Mouse (Mus musculus) G1E (cell line): ENCODE measurements around the gene Arid3a. TPM values are rescaled to one million over a fixed set of nuclear protein-coding genes. Genes with fewer than 3 reads are reported as not detected.

ENCODE experiments used
- ATAC-seq: 2 replicates; pipeline ENCODE4 v1.8.0; 2016; ENCODE audit warnings: mild to moderate bottlenecking; ENCODE audit not compliant: insufficient number of reproducible peaks, poor library complexity, low FRiP score, severe bottlenecking; ENCODE audit errors: extremely low read depth
- DNase-seq: peaks from one replicate; pipeline ENCODE4 v3.0.0; 2012; ENCODE audit warnings: low spot score
- H3K27me3 ChIP-seq: 2 replicates; pipeline ENCODE4 v1.6.1; 2012; ENCODE audit warnings: mild to moderate bottlenecking, low read length, inconsistent platforms; ENCODE audit not compliant: insufficient read depth
- H3K36me3 ChIP-seq: replicated peaks from 2 replicates; pipeline ENCODE3; 2012; ENCODE audit warnings: mild to moderate bottlenecking, inconsistent platforms
- H3K4me1 ChIP-seq: 2 replicates; pipeline ENCODE4 v1.6.1; 2012; ENCODE audit warnings: low read depth, low read length, inconsistent platforms, mixed read lengths; ENCODE audit not compliant: insufficient read depth
- H3K4me3 ChIP-seq: 2 replicates; pipeline ENCODE4 v1.5.1; 2012; ENCODE audit warnings: low read depth, mild to moderate bottlenecking, inconsistent platforms, low read length, moderate library complexity, mixed read lengths
- H3K9me3 ChIP-seq: replicated peaks from 2 replicates; pipeline ENCODE4 v1.6.1; 2012; ENCODE audit warnings: inconsistent platforms
- CTCF ChIP-seq: IDR thresholded peaks from 2 replicates; pipeline ENCODE4 v1.5.1; 2012; ENCODE audit warnings: low read depth, low read length, inconsistent platforms, mixed read lengths
- GATA1 ChIP-seq: IDR thresholded peaks from 2 replicates; pipeline ENCODE4 v1.6.1; 2012; ENCODE audit warnings: borderline replicate concordance, low read length, inconsistent platforms, mixed read lengths
- GATA2 ChIP-seq: IDR thresholded peaks from 2 replicates; pipeline ENCODE4 v1.6.1; 2012; ENCODE audit warnings: low read depth, low read length, inconsistent platforms, borderline replicate concordance
- POLR2AphosphoS5 ChIP-seq: IDR thresholded peaks from 2 replicates; pipeline ENCODE4 v1.6.1; 2012; ENCODE audit warnings: low read depth, low read length, inconsistent platforms; ENCODE audit not compliant: insufficient replicate concordance
- TAL1 ChIP-seq: conservative IDR thresholded peaks from 2 replicates; pipeline ENCODE4 v1.6.1; 2012; ENCODE audit warnings: low read depth, low read length, inconsistent platforms, mixed read lengths
- polyA plus RNA-seq: library from polyadenylated mRNA; stranded (reverse); fragments of >175 nt; gene quantifications from 2 replicates; pipeline ENCODE4 v1.2.3, GENCODE M21; 2012
- total RNA-seq, 2 experiments: library from RNA; stranded (forward) in 1 of 2; stranded (reverse) in 1 of 2; fragments of 200-1000 nt in 1 of 2; fragments of >200 nt in 1 of 2; fragmentation: Nextera tagmentation in 1 of 2; gene quantifications; 2 replicates each; pipeline ENCODE4 v1.2.3; 2014 to 2017

The Arid3a gene
- total and polyA plus RNA-seq, 3 experiments, result 32.8 to 164 (median 35.4) TPM

DNA sequence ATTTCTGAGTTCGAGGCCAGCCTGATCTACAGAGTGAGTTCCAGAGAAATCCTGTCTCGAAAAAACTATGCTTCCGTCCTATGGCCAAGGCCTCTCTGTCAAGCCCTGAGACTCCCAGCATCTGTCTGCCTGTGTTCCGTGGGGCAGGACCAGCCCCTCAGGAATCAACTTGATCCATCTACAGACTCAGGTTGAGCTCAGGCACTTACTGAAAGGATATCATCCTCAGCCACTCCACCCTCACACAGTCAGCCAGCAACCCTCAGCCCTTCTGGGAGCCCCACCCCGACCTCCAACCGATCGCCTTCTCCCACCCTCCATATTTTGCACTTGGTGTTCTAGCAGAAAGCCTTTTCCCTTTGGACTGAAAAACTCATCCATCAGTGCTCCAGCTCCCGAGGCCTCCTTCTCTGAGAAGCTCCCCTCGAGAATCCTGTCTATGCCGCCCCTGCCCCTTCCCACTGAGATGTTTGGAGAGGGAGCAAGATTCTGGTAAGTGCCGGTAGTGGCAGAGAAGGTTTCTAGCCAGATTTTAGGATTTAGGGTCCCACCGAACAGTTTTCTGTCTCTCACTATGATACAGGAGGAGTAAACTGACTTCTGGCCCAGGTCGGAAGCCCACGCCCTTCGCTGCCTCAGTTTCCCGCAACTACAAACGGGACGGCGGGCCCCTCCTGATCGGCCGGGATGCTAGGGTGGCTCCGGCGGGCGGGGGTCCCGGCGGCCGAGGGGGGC, 61.1 kb downstream of the Arid3a start:
- Histone ChIP-seq H3K9me3 (peaks cover 12% of the 10 kb centered on the region), H3K4me1 (peaks cover 67% of the 10 kb centered on the region), H3K36me3 (peaks cover 18% of the 10 kb centered on the region), H3K27me3 (peaks cover 11% of the 10 kb centered on the region; the same call in 1 of the 2 replicates), H3K4me3 (peak overlapping the region; percentile 73)
- ATAC-seq, result no peak
- no peak for TF ChIP-seq POLR2AphosphoS5
- TF ChIP-seq GATA2, result no peak
- TF ChIP-seq CTCF, result no peak
- no peak for TF ChIP-seq TAL1
- TF ChIP-seq GATA1, result no peak
- DNase-seq, result no peak

DNA sequence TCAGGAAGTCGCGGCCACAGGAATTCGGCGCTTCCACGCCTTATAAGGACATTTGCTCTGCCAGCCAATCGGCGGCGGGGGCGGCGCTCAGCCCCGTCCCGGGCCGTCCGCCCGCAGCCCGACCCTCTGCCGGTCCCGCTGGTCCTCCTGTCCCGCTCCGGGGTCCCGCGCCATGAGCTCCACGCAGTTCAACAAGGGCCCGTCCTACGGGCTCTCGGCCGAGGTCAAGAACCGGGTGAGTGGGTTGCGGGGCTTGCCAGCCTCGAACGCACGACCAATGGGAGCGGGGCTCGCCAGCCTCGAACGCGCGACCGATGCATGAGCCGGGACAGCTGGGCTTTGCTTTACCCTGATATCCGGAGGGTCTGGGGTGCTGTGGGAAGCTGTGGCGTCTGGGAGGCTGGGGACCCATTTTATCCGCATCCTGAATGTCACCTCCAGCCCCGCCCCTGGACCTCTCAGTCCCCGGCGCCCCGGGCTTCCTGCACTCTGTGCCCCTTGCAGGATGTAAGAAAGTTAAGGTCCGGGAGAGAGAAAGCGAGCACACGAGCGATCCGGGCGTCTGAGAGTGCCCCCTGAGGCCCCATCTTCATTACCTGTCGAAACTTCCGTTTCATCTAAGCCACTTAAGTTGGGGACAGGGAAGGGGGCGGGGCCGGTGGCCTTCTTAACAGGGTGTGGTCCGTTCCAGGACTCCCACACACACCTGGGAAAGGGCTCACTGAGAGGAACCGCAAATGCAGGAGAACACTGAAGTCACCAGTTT, 61.8 kb downstream of the Arid3a start, which contains the start of gene Cnn2:
Gene Cnn2 (plus strand): TSS at position 79 of the 766 bp plus-strand sequence.
- Histone ChIP-seq H3K4me1 (peaks cover 64% of the 10 kb centered on the region), H3K36me3 (peaks cover 19% of the 10 kb centered on the region), H3K4me3 (peak within 1 kb of the TSS; percentile 73), H3K9me3 (peaks cover 12% of the 10 kb centered on the region), H3K27me3 (peaks cover 11% of the 10 kb centered on the region; the same call in 1 of the 2 replicates)
- TF ChIP-seq CTCF, result no peak
- no peak for TF ChIP-seq TAL1
- no peak for TF ChIP-seq GATA1
- TF ChIP-seq POLR2AphosphoS5, result no peak
- TF ChIP-seq GATA2, result no peak
- DNase-seq, result peak; percentile 48
- no peak for ATAC-seq

- DNase-seq, result no peak
- ATAC-seq, result no peak
- peaks cover 22% of the 10 kb centered on the region for H3K36me3 ChIP-seq
- H3K4me3 ChIP-seq, result peak overlapping the region; percentile 73; the same call in 1 of the 2 replicates
- H3K27me3 ChIP-seq, result peaks cover 11% of the 10 kb centered on the region; the same call in 1 of the 2 replicates
- TF ChIP-seq TAL1 (no peak), CTCF (no peak), GATA2 (no peak), GATA1 (no peak), POLR2AphosphoS5 (no peak)
- H3K9me3 ChIP-seq, result peaks cover 12% of the 10 kb centered on the region
- peaks cover 66% of the 10 kb centered on the region for H3K4me1 ChIP-seq
Measured at GRCm38 (mm10) chr10:79989272-79989786, 62.5 kb downstream of the Arid3a start.

DNA sequence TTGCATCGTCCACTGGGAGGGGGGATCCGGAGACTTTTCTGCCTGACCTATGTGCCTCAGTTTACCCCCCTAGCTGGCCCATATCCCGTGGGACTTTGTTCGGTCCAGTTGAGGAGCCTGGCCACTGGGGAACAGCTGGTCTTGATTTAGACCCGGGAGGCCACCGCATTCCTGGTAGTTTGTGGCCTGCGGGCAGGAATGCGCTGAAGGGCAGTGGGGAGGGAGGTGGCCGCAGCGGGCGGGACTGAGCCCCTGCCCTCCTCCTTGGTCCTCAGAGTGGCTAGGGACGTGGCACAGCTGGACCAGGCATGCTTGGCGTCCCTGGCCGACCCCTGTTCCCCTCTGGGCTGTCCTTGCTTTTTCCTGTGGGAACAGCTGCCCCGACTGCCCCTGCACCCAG, 63.0 kb downstream of the Arid3a start:
- no peak for ATAC-seq
- Histone ChIP-seq H3K4me3 (no peak overlapping the region), H3K27me3 (peaks cover 11% of the 10 kb centered on the region; the same call in 1 of the 2 replicates), H3K9me3 (peaks cover 12% of the 10 kb centered on the region), H3K36me3 (peaks cover 24% of the 10 kb centered on the region), H3K4me1 (peaks cover 68% of the 10 kb centered on the region)
- TF ChIP-seq TAL1, result no peak
- TF ChIP-seq GATA1, result no peak
- no peak for TF ChIP-seq CTCF
- no peak for TF ChIP-seq POLR2AphosphoS5
- no peak for TF ChIP-seq GATA2
- no peak for DNase-seq

DNA sequence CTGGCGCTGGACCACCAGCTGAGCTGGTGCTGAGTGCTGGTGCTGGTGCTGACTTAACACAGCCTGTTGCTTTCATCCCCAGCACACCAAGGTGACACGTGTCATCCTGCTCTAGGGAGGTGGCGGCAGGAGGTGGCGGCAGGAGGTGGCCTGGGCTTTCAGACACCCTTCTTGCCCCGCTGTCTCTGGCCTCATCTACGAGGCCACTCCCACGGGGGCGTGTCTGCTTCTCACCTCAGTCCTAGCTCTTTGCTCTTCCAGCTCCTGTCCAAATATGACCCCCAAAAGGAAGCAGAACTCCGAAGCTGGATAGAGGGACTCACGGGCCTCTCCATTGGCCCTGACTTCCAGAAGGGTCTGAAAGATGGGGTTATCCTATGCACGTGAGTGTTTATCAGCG, 64.3 kb downstream of the Arid3a start:
- Histone ChIP-seq H3K36me3 (peaks cover 24% of the 10 kb centered on the region), H3K4me1 (peaks cover 73% of the 10 kb centered on the region), H3K27me3 (peaks cover 11% of the 10 kb centered on the region; the same call in 1 of the 2 replicates), H3K4me3 (no peak overlapping the region), H3K9me3 (peaks cover 12% of the 10 kb centered on the region)
- DNase-seq (no peak), ATAC-seq (no peak)
- TF ChIP-seq GATA1, result no peak
- no peak for TF ChIP-seq POLR2AphosphoS5
- no peak for TF ChIP-seq TAL1
- no peak for TF ChIP-seq GATA2
- TF ChIP-seq CTCF, result no peak

DNA sequence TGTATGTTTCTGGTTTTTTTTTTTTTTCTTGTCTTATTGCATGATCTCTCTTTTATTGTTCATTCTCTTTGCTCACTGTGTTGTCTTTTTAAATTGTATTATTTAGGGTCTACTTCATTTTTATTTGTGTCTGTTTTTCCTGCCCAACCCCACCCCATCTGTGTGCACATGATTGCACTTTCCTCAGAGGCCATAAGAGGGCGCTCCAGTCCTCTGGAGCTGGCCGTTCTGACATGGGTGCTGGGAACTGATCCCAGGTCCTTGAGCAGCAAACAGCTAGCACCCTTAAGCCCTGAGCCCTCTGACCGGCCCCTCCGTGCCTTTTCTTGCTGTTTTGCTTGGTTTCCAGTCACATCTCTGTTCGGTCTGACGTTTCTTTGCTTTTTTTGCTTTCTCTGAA, 64.7 kb downstream of the Arid3a start:
- H3K4me1 ChIP-seq, result peaks cover 69% of the 10 kb centered on the region
- no peak for DNase-seq
- H3K9me3 ChIP-seq, result peaks cover 12% of the 10 kb centered on the region
- TF ChIP-seq GATA2, result no peak
- no peak for TF ChIP-seq CTCF
- no peak for TF ChIP-seq TAL1
- H3K27me3 ChIP-seq, result peaks cover 11% of the 10 kb centered on the region; the same call in 1 of the 2 replicates
- H3K36me3 ChIP-seq, result peaks cover 24% of the 10 kb centered on the region
- H3K4me3 ChIP-seq, result no peak overlapping the region
- no peak for ATAC-seq
